Mouse (Mus musculus): ENCODE data around the gene Cdsn. TPM values are rescaled to one million over a fixed set of nuclear protein-coding genes. Genes with fewer than 3 reads are reported as not detected.
A peak's percentile ranks its signal among the peaks of the same experiment; 100 is the strongest.
"Not testable (repeated sequence)": the region's sequence is repeated elsewhere in the genome, so short reads cannot be mapped to it uniquely, and the experiment has no call there.

Gene Cdsn
- total RNA-seq (2021), result under 1 TPM in 1 of 2 experiments, not detected in 1; 0.25 TPM
- long read RNA-seq, experiment 1, result 0 reads
- long read RNA-seq, experiment 2, result 0 reads

- no peak for DNase-seq (ENCODE audit: low spot score in 2 of 2)
- Histone ChIP-seq H3K4me3 (no peak within 1 kb of the TSS), H3K27ac (no peak within 1 kb of the TSS)
- no peak for TF ChIP-seq CTCF (conservative IDR thresholded peaks at IDR 0.05)
Measured at GRCm38 (mm10) chr17:35551881-35552414, at the start of gene Cdsn. TSS of gene Cdsn (plus strand) at chr17:35552128.

- DNase-seq (ENCODE audit: low spot score in 2 of 2), result no peak
- Histone ChIP-seq H3K27ac (no peak overlapping the region), H3K4me3 (no peak overlapping the region)
- TF ChIP-seq CTCF (conservative IDR thresholded peaks at IDR 0.05), result no peak
Measured at GRCm38 (mm10) chr17:35502226-35502625, 49.7 kb upstream of the Cdsn start.

- Histone ChIP-seq H3K27ac (no peak overlapping the region), H3K4me3 (no peak overlapping the region)
- no peak for DNase-seq (ENCODE audit: low spot score in 2 of 2)
- no peak for TF ChIP-seq CTCF (conservative IDR thresholded peaks at IDR 0.05)
Measured at GRCm38 (mm10) chr17:35502762-35503161, 49.2 kb upstream of the Cdsn start.

- no peak for TF ChIP-seq CTCF (conservative IDR thresholded peaks at IDR 0.05)
- no peak overlapping the region for H3K27ac ChIP-seq
- no peak overlapping the region for H3K4me3 ChIP-seq
- DNase-seq (ENCODE audit: low spot score in 2 of 2), result no peak
Measured at GRCm38 (mm10) chr17:35503849-35504248, 48.1 kb upstream of the Cdsn start.

- H3K4me3 ChIP-seq, result no peak overlapping the region
- no peak overlapping the region for H3K27ac ChIP-seq
- no peak for DNase-seq (ENCODE audit: low spot score in 2 of 2)
- TF ChIP-seq CTCF (conservative IDR thresholded peaks at IDR 0.05), result no peak
Measured at GRCm38 (mm10) chr17:35504628-35505481, 47.1 kb upstream of the Cdsn start.

- H3K27ac ChIP-seq, result no peak within 1 kb of the TSS
- TF ChIP-seq CTCF (conservative IDR thresholded peaks at IDR 0.05), result no peak
- no peak within 1 kb of the TSS for H3K4me3 ChIP-seq
- no peak for DNase-seq (ENCODE audit: low spot score in 2 of 2)
Measured at GRCm38 (mm10) chr17:35505776-35506175, 46.2 kb upstream of the Cdsn start, which contains the start of gene Pou5f1. TSS of gene Pou5f1 (plus strand) at chr17:35506018.

- no peak for TF ChIP-seq CTCF (conservative IDR thresholded peaks at IDR 0.05)
- DNase-seq (ENCODE audit: low spot score in 2 of 2), result no peak
- H3K27ac ChIP-seq, result no peak overlapping the region
- no peak overlapping the region for H3K4me3 ChIP-seq
Measured at GRCm38 (mm10) chr17:35506881-35507280, 45.0 kb upstream of the Cdsn start.

GRCm38 (mm10) chr17:35507556-35508260 is 44.2 kb upstream of the Cdsn start:
- no peak for DNase-seq (ENCODE audit: low spot score in 2 of 2)
- Histone ChIP-seq H3K27ac (no peak overlapping the region), H3K4me3 (no peak overlapping the region)
- TF ChIP-seq CTCF (conservative IDR thresholded peaks at IDR 0.05), result no peak

- H3K4me3 ChIP-seq; H3K27ac ChIP-seq; DNase-seq (ENCODE audit: low spot score in 2 of 2): not testable (repeated sequence)
- TF ChIP-seq CTCF (conservative IDR thresholded peaks at IDR 0.05), result peak; percentile 45
Measured at GRCm38 (mm10) chr17:35508279-35508678, 43.6 kb upstream of the Cdsn start.

GRCm38 (mm10) chr17:35509284-35509683 is 42.6 kb upstream of the Cdsn start:
- DNase-seq (ENCODE audit: low spot score in 2 of 2), result no peak

GRCm38 (mm10) chr17:35512916-35513626 is 38.9 kb upstream of the Cdsn start:
- DNase-seq (ENCODE audit: low spot score in 2 of 2), result no peak
- TF ChIP-seq CTCF (conservative IDR thresholded peaks at IDR 0.05), result peak; percentile 71
- Histone ChIP-seq H3K4me3 (no peak overlapping the region), H3K27ac (no peak overlapping the region)

More at GRCm38 (mm10) chr17:35509284-35509683, 42.6 kb upstream of the Cdsn start:
- TF ChIP-seq CTCF (conservative IDR thresholded peaks at IDR 0.05), result peak; percentile 36; the same call in 1 of the 2 replicates
- Histone ChIP-seq H3K27ac (no peak overlapping the region), H3K4me3 (no peak overlapping the region)

GRCm38 (mm10) chr17:35513886-35514285 is 38.0 kb upstream of the Cdsn start:
- DNase-seq (ENCODE audit: low spot score in 2 of 2), result peak in 1 of 2 experiments; percentile 67
- no peak overlapping the region for H3K27ac ChIP-seq
- no peak overlapping the region for H3K4me3 ChIP-seq
- peak; percentile 80 for TF ChIP-seq CTCF (conservative IDR thresholded peaks at IDR 0.05)

Data from layer of hippocampus, adult 2 months (tissue).